Mouse (Mus musculus) urinary bladder, postnatal 14 days (tissue): ENCODE results near the gene Nop2.

ENCODE experiments used
- DNase-seq: peaks from one replicate; pipeline ENCODE4 v3.0.0; 2021; ENCODE audit warnings: low spot score

Gene Nop2

GRCm38 (mm10) chr6:125131302-125132156 is at the start of gene Nop2:
TSS of gene Nop2 (plus strand) at chr6:125131909.
- peak; percentile 88 for DNase-seq

- DNase-seq = no peak
These were observed 48.8 kb upstream of the Nop2 start for GRCm38 (mm10) chr6:125082801-125083386.

- DNase-seq = peak; percentile 64
These were observed 47.3 kb upstream of the Nop2 start for GRCm38 (mm10) chr6:125084424-125084823.

- DNase-seq = no peak
These were observed 43.8 kb upstream of the Nop2 start for GRCm38 (mm10) chr6:125087937-125088336.

- peak; percentile 79 for DNase-seq
These were observed 43.0 kb upstream of the Nop2 start for GRCm38 (mm10) chr6:125088561-125089321.

- peak; percentile 91 for DNase-seq
These were observed 42.0 kb upstream of the Nop2 start for GRCm38 (mm10) chr6:125089521-125090321.

GRCm38 (mm10) chr6:125090341-125091085 is 41.2 kb upstream of the Nop2 start:
- no peak for DNase-seq

GRCm38 (mm10) chr6:125092372-125092771 is 39.3 kb upstream of the Nop2 start:
- no peak for DNase-seq

GRCm38 (mm10) chr6:125094843-125095242 is 36.9 kb upstream of the Nop2 start:
- no peak for DNase-seq

- peak; percentile 96 for DNase-seq
These were observed 36.1 kb upstream of the Nop2 start, which contains the start of gene Chd4 for GRCm38 (mm10) chr6:125095391-125096278. TSS of gene Chd4 (plus strand) at chr6:125095981.

- no peak for DNase-seq
These were observed 35.5 kb upstream of the Nop2 start for GRCm38 (mm10) chr6:125096279-125096596.

GRCm38 (mm10) chr6:125096597-125097345 is 34.9 kb upstream of the Nop2 start:
- peak; percentile 56 for DNase-seq

- peak; percentile 24 for DNase-seq
These were observed 34.4 kb upstream of the Nop2 start for GRCm38 (mm10) chr6:125097346-125097689.

- DNase-seq = no peak
These were observed 33.8 kb upstream of the Nop2 start for GRCm38 (mm10) chr6:125097951-125098350.

- no peak for DNase-seq
These were observed 33.2 kb upstream of the Nop2 start for GRCm38 (mm10) chr6:125098513-125098912.

- peak; percentile 45 for DNase-seq
These were observed 32.2 kb upstream of the Nop2 start for GRCm38 (mm10) chr6:125099421-125099971.

- DNase-seq = no peak
These were observed 30.3 kb upstream of the Nop2 start for GRCm38 (mm10) chr6:125101444-125101843.

GRCm38 (mm10) chr6:125104223-125104622 is 27.5 kb upstream of the Nop2 start:
- DNase-seq = no peak

GRCm38 (mm10) chr6:125107705-125108104 is 24.0 kb upstream of the Nop2 start:
- no peak for DNase-seq
